Mouse (Mus musculus) kidney, embryonic 16.5 days (tissue): Measurements from ENCODE around the gene Gm17349. TPM values are rescaled to one million over a fixed set of nuclear protein-coding genes. Genes with fewer than 3 reads are reported as not detected.

Source experiments
- ATAC-seq: fragments of 200-750 bp; cut with Nextera tagmentation; 2 replicates; pipeline ENCODE4 v1.8.0; 2017; ENCODE audit warnings: moderate TSS enrichment; ENCODE audit not compliant: low FRiP score, low TSS enrichment
- H3K27ac ChIP-seq: fragments of 300-500 bp; sonication (generic); 2 replicates; pipeline ENCODE4 v1.5.1; 2014; ENCODE audit warnings: low read length
- H3K27me3 ChIP-seq: fragments of 300-500 bp; sonication (generic); 2 replicates; pipeline ENCODE4 v1.6.1; 2014; ENCODE audit warnings: low read length, control low read depth, mixed read lengths; ENCODE audit not compliant: insufficient read depth
- H3K36me3 ChIP-seq: fragments of 300-500 bp; sonication (generic); 2 replicates; pipeline ENCODE4 v1.6.1; 2014; ENCODE audit warnings: low read length, control low read depth, mixed read lengths; ENCODE audit not compliant: insufficient read depth
- H3K4me1 ChIP-seq: fragments of 300-500 bp; sonication (generic); 2 replicates; pipeline ENCODE4 v1.6.1; 2014; ENCODE audit warnings: low read length, control low read depth, mixed read lengths; ENCODE audit not compliant: insufficient read depth
- H3K4me2 ChIP-seq: fragments of 300-500 bp; sonication (generic); replicated peaks from 2 replicates; pipeline ENCODE4 v1.6.1; 2014; ENCODE audit warnings: low read depth, low read length
- H3K4me3 ChIP-seq: fragments of 300-500 bp; sonication (generic); 2 replicates; pipeline ENCODE4 v1.5.1; 2014; ENCODE audit warnings: mild to moderate bottlenecking, low read length
- H3K9ac ChIP-seq: fragments of 300-500 bp; sonication (generic); replicated peaks from 2 replicates; pipeline ENCODE4 v1.6.1; 2014; ENCODE audit warnings: low read length
- H3K9me3 ChIP-seq: fragments of 300-500 bp; sonication (generic); 2 replicates; pipeline ENCODE4 v1.6.1; 2016; ENCODE audit warnings: low read length, control low read depth
- whole genome bisulfite sequencing: fragments of 180-500 bp; shearing (Covaris S2); extraction: QIAGEN DNeasy Blood & Tissue Kit; methylation state at CpG from one replicate; pipeline ENCODE4 v1.1.7; 2014; 5-methylcytosine and 5-hydroxymethylcytosine counted together
- polyA plus RNA-seq: library from polyadenylated mRNA; unstranded; fragments of >200 nt; fragmentation: Nextera tagmentation; extraction: Ambion mirVana; gene quantifications from 2 replicates; pipeline ENCODE4 v1.2.1, GENCODE M21; 2015

Gm17349 gene
- polyA plus RNA-seq, 1 experiment from 2014 or later = not detected

DNA sequence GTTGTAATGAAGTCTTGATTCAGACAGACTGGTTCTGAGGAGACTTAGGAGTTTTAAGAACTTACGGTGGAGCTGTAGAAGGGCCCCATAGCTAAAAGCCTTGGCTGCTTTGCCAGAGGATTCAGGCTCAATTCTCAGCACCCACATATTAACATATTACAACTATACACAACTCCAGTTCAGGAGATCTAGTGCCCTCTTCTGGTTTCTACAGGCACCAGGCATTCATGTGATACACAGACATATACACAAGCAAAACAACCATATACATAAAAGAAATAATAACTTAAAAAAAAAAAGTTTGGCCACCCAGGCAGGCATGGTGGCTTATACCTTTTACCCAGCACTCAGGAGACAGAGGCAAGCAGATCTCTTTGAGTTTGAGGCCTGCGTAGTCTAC is 37.7 kb downstream of the Gm17349 start:
- peaks cover 4% of the 10 kb centered on the region; the same call in 1 of the 2 replicates for H3K9me3 ChIP-seq
- no peaks in the 10 kb centered on the region for H3K36me3 ChIP-seq
- H3K27ac ChIP-seq = no peak overlapping the region
- H3K9ac ChIP-seq = no peak overlapping the region
- H3K4me1 ChIP-seq = peaks cover 31% of the 10 kb centered on the region
- H3K4me2 ChIP-seq = no peak overlapping the region
- 97% methylated on average over 2 of the region's 2 CpGs for WGBS
- peaks cover 51% of the 10 kb centered on the region for H3K27me3 ChIP-seq
- ATAC-seq = no peak
- no peak overlapping the region for H3K4me3 ChIP-seq

GRCm38 (mm10) chr15:99664600-99665451 is 40.5 kb downstream of the Gm17349 start:
- Histone ChIP-seq H3K9ac (peak overlapping the region; percentile 57; the same call in 1 of the 2 replicates), H3K4me1 (peaks cover 20% of the 10 kb centered on the region), H3K36me3 (no peaks in the 10 kb centered on the region), H3K4me3 (peak overlapping the region; percentile 47), H3K27ac (no peak overlapping the region), H3K27me3 (peaks cover 36% of the 10 kb centered on the region), H3K4me2 (peak overlapping the region; percentile 87), H3K9me3 (peaks cover 4% of the 10 kb centered on the region; the same call in 1 of the 2 replicates)
- peak; percentile 53 for ATAC-seq
- under 1% methylated on average over 43 of the region's 52 CpGs for WGBS

GRCm38 (mm10) chr15:99663964-99664599 is 41.2 kb downstream of the Gm17349 start:
- H3K36me3 ChIP-seq = no peaks in the 10 kb centered on the region
- peak overlapping the region; percentile 47 for H3K4me3 ChIP-seq
- 2% methylated on average over 17 of the region's 17 CpGs for WGBS
- H3K9ac ChIP-seq = peak overlapping the region; percentile 57; the same call in 1 of the 2 replicates
- no peak overlapping the region for H3K27ac ChIP-seq
- H3K9me3 ChIP-seq = peaks cover 4% of the 10 kb centered on the region; the same call in 1 of the 2 replicates
- peak overlapping the region; percentile 87 for H3K4me2 ChIP-seq
- no peak for ATAC-seq
- peaks cover 29% of the 10 kb centered on the region for H3K27me3 ChIP-seq
- H3K4me1 ChIP-seq = peaks cover 20% of the 10 kb centered on the region

DNA sequence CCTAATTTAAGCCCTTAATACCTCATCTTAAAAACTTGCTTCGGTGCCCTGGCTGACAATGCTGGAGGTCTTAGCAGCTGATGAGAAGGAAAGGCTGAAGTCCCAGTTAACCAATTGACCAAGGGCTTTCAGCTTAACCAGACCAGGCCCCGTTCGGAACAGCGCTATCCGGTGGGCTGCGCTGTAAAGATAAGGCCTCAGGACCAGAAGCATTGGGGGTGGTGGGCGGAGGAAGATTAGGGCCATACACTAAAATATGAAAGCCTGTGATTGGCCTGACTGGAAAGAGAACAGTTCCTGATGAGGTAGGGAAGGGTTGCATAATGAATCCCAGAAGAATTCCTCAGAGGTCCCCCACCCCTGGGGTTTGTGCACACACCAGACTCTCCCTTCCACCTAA is 42.9 kb downstream of the Gm17349 start:
- no peak for ATAC-seq
- Histone ChIP-seq H3K27me3 (peaks cover 28% of the 10 kb centered on the region), H3K36me3 (no peaks in the 10 kb centered on the region), H3K4me3 (no peak overlapping the region), H3K4me2 (no peak overlapping the region), H3K27ac (no peak overlapping the region), H3K9me3 (peaks cover 2% of the 10 kb centered on the region; the same call in 1 of the 2 replicates), H3K4me1 (peaks cover 20% of the 10 kb centered on the region), H3K9ac (no peak overlapping the region)
- 68% methylated on average over 7 of the region's 7 CpGs for WGBS

GRCm38 (mm10) chr15:99661121-99661830 is 44.0 kb downstream of the Gm17349 start:
- peaks cover 15% of the 10 kb centered on the region for H3K4me1 ChIP-seq
- no peak for ATAC-seq
- WGBS = 92% methylated on average over 15 of the region's 15 CpGs
- H3K27ac ChIP-seq = no peak overlapping the region
- H3K4me2 ChIP-seq = no peak overlapping the region
- no peak overlapping the region for H3K9ac ChIP-seq
- no peak overlapping the region for H3K4me3 ChIP-seq
- no peaks in the 10 kb centered on the region for H3K36me3 ChIP-seq
- H3K9me3 ChIP-seq = no peaks in the 10 kb centered on the region
- H3K27me3 ChIP-seq = peaks cover 21% of the 10 kb centered on the region

GRCm38 (mm10) chr15:99658437-99658836 is 46.9 kb downstream of the Gm17349 start:
- H3K27me3 ChIP-seq = peaks cover 28% of the 10 kb centered on the region
- H3K9me3 ChIP-seq = no peaks in the 10 kb centered on the region
- H3K9ac ChIP-seq = no peak overlapping the region
- no peak overlapping the region for H3K27ac ChIP-seq
- H3K4me1 ChIP-seq = peaks cover 4% of the 10 kb centered on the region; the same call in 1 of the 2 replicates
- WGBS = 55% methylated on average over 2 of the region's 2 CpGs
- H3K4me3 ChIP-seq = no peak overlapping the region
- no peak for ATAC-seq
- H3K36me3 ChIP-seq = no peaks in the 10 kb centered on the region
- no peak overlapping the region for H3K4me2 ChIP-seq

GRCm38 (mm10) chr15:99655956-99656355 is 49.3 kb downstream of the Gm17349 start:
- Histone ChIP-seq H3K4me2 (no peak overlapping the region), H3K36me3 (no peaks in the 10 kb centered on the region), H3K27me3 (peaks cover 20% of the 10 kb centered on the region), H3K4me1 (peaks cover 6% of the 10 kb centered on the region; the same call in 1 of the 2 replicates), H3K27ac (no peak overlapping the region), H3K9ac (no peak overlapping the region), H3K9me3 (no peaks in the 10 kb centered on the region), H3K4me3 (no peak overlapping the region)
- WGBS = 40% methylated on average over 9 of the region's 9 CpGs
- ATAC-seq = no peak

GRCm38 (mm10) chr15:99653876-99654275 is 51.4 kb downstream of the Gm17349 start:
- Histone ChIP-seq H3K4me2 (peak overlapping the region; percentile 51), H3K9ac (no peak overlapping the region), H3K4me1 (peaks cover 27% of the 10 kb centered on the region), H3K36me3 (no peaks in the 10 kb centered on the region), H3K27ac (no peak overlapping the region), H3K4me3 (peak overlapping the region; percentile 21), H3K27me3 (peaks cover 20% of the 10 kb centered on the region), H3K9me3 (no peaks in the 10 kb centered on the region)
- 4% methylated on average over 21 of the region's 21 CpGs for WGBS
- no peak for ATAC-seq

- H3K36me3 ChIP-seq = no peaks in the 10 kb centered on the region
- peak overlapping the region; percentile 21 for H3K4me3 ChIP-seq
- peaks cover 20% of the 10 kb centered on the region for H3K27me3 ChIP-seq
- no peaks in the 10 kb centered on the region for H3K9me3 ChIP-seq
- H3K4me2 ChIP-seq = peak overlapping the region; percentile 51
- WGBS = 3% methylated on average over 8 of the region's 8 CpGs
- peaks cover 30% of the 10 kb centered on the region for H3K4me1 ChIP-seq
- no peak for ATAC-seq
- H3K9ac ChIP-seq = no peak overlapping the region
- no peak overlapping the region for H3K27ac ChIP-seq
Measured at GRCm38 (mm10) chr15:99653291-99653690, 52.0 kb downstream of the Gm17349 start.
